Mouse (Mus musculus): ENCODE data around the gene Sept11. TPM values are rescaled to one million over a fixed set of nuclear protein-coding genes. Genes with fewer than 3 reads are reported as not detected.
A peak's percentile ranks its signal among the peaks of the same experiment; 100 is the strongest.

Gene Sept11
- polyA plus RNA-seq, 1 experiment from 2014 or later: 168 TPM

- H3K4me2 ChIP-seq: no peak overlapping the region
- H3K9ac ChIP-seq: no peak overlapping the region
- ATAC-seq (ENCODE audit: borderline replicate concordance, extremely low read depth, low FRiP score, low TSS enrichment): no peak
- no peaks in the 10 kb centered on the region for H3K27me3 ChIP-seq
- H3K4me1 ChIP-seq: peaks cover 67% of the 10 kb centered on the region
- 0 out of 2 replicates have a peak, but pooled peaks cover 3% of the 10 kb centered on the region for H3K36me3 ChIP-seq
- H3K27ac ChIP-seq: 0 out of 2 replicates have a peak overlapping the region, but pooled peaks have one; percentile 0
- H3K9me3 ChIP-seq: no peaks in the 10 kb centered on the region
- 50% methylated on average over 10 of the region's 10 CpGs for WGBS
- H3K4me3 ChIP-seq: no peak overlapping the region
Measured at GRCm38 (mm10) chr5:93133445-93134244, 40.4 kb downstream of the Sept11 start.

GRCm38 (mm10) chr5:93135368-93136107 lies 42.3 kb downstream of the Sept11 start:
- ATAC-seq (ENCODE audit: borderline replicate concordance, extremely low read depth, low FRiP score, low TSS enrichment): no peak
- Histone ChIP-seq H3K9ac (no peak overlapping the region), H3K36me3 (peaks cover 17% of the 10 kb centered on the region; the same call in 1 of the 2 replicates), H3K4me3 (no peak overlapping the region), H3K9me3 (no peaks in the 10 kb centered on the region), H3K27ac (no peak overlapping the region), H3K27me3 (no peaks in the 10 kb centered on the region), H3K4me2 (no peak overlapping the region), H3K4me1 (peaks cover 49% of the 10 kb centered on the region)
- WGBS: 51% methylated on average over 10 of the region's 10 CpGs

DNA sequence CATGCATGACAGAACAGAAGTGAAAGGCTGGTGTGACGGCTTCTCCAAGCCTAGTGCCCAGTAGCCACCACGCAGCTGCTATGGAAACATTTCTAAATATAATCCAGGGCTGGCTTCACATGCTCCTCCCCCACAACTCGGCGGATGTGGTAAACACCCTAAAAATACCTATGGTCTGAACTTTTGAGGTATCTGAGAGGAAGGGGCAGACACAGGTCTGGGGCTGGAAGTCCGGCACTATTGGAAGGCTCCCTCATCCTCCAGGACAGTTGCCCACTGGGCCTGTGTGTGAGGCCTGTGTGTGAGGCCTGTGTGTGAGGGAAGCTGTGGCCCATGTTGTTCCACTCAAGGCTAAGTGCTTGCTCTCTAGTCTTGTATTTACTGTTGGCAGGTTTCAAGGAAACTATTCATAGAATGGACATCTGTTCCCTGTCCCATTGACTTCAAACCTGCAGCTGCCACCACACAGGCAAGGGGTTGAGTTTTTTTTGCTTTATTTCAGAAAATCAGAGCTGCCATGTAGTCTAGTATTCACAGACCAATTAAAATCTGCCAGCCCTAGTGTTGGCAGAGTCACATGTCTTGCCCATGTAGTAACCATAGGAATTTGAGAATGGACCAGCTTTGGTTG lies 43.8 kb downstream of the Sept11 start:
- Histone ChIP-seq H3K27me3 (no peaks in the 10 kb centered on the region), H3K9ac (no peak overlapping the region), H3K36me3 (peaks cover 25% of the 10 kb centered on the region; the same call in 1 of the 2 replicates), H3K9me3 (no peaks in the 10 kb centered on the region), H3K4me3 (no peak overlapping the region), H3K4me1 (peaks cover 38% of the 10 kb centered on the region), H3K4me2 (no peak overlapping the region), H3K27ac (peak overlapping the region; percentile 51)
- 46% methylated on average over 5 of the region's 5 CpGs for WGBS
- peak; percentile 36; the same call in 1 of the 2 replicates for ATAC-seq (ENCODE audit: borderline replicate concordance, extremely low read depth, low FRiP score, low TSS enrichment)

GRCm38 (mm10) chr5:93139350-93139749 lies 46.1 kb downstream of the Sept11 start:
- H3K27ac ChIP-seq: no peak overlapping the region
- no peak for ATAC-seq (ENCODE audit: borderline replicate concordance, extremely low read depth, low FRiP score, low TSS enrichment)
- peaks cover 29% of the 10 kb centered on the region for H3K4me1 ChIP-seq

DNA sequence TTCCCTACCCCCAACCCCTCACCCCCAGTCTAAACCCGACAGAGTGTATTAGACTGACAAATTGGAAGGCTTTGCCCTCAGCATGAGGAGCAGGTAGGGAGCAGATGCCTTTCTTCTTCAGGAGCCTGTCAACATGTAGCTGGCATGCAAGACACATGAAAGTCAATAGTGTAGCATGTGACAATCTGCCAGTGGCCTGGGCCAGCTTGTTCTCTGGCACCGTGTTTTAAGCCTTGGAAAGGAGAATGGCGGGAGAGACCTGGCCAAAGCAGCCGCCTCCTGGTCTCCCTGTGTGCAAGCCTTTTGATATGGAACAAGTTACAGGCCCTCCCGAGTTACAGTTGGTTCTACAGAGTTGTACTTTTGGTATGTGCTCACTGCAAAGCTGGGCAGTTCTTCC lies 47.5 kb downstream of the Sept11 start:
- H3K27ac ChIP-seq: no peak overlapping the region
- 83% methylated on average over 5 of the region's 5 CpGs for WGBS
- no peaks in the 10 kb centered on the region for H3K9me3 ChIP-seq
- peaks cover 35% of the 10 kb centered on the region for H3K4me1 ChIP-seq
- peaks cover 25% of the 10 kb centered on the region; the same call in 1 of the 2 replicates for H3K36me3 ChIP-seq
- no peak overlapping the region for H3K4me3 ChIP-seq
- ATAC-seq (ENCODE audit: borderline replicate concordance, extremely low read depth, low FRiP score, low TSS enrichment): no peak
- H3K27me3 ChIP-seq: no peaks in the 10 kb centered on the region
- H3K4me2 ChIP-seq: no peak overlapping the region
- H3K9ac ChIP-seq: no peak overlapping the region

More at GRCm38 (mm10) chr5:93139350-93139749, 46.1 kb downstream of the Sept11 start:
- peaks cover 25% of the 10 kb centered on the region; the same call in 1 of the 2 replicates for H3K36me3 ChIP-seq
- H3K9me3 ChIP-seq: no peaks in the 10 kb centered on the region
- H3K4me3 ChIP-seq: no peak overlapping the region
- H3K27me3 ChIP-seq: no peaks in the 10 kb centered on the region
- no peak overlapping the region for H3K9ac ChIP-seq
- H3K4me2 ChIP-seq: no peak overlapping the region
- WGBS: 87% methylated on average over 9 of the region's 9 CpGs

DNA sequence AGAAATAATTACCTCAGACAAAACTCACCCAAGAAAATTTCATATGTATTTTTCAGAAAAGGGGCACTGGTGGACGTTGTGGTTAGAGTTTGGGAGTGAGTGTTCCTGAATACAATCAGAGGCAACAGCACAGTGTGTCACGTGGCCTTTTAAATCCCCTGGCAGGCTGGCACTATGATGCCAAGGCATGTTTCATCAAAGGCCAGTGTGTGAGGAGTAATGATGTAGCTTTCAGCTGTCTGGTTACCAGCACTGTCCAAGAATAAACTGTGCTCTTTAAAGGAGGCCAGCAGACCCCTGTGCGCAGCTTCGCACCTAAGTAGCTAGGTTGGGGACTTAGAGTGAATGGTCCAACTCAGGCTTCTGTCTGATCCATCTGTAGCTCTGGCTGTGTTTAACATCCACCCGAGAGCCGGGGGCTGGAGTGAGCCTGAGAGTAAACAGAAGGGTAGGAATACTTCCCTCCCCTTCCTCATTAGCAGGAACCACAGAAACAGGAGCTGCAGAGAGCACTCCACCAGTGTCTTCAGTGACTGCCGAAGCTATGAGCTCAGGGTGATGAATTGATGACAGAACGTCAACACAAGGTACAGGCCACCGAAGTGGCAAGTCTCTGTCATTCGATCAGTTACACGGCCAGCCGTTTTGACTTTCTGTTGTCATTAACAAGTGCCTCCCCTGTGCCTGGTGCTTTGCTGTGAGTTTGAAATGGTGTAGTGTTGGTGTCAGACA lies 50.3 kb downstream of the Sept11 start:
- Histone ChIP-seq H3K4me1 (peaks cover 30% of the 10 kb centered on the region), H3K9me3 (no peaks in the 10 kb centered on the region), H3K4me2 (no peak overlapping the region), H3K27me3 (no peaks in the 10 kb centered on the region), H3K27ac (0 out of 2 replicates have a peak overlapping the region, but pooled peaks have one; percentile 26), H3K36me3 (peaks cover 25% of the 10 kb centered on the region; the same call in 1 of the 2 replicates), H3K9ac (no peak overlapping the region), H3K4me3 (no peak overlapping the region)
- no peak for ATAC-seq (ENCODE audit: borderline replicate concordance, extremely low read depth, low FRiP score, low TSS enrichment)
- 35% methylated on average over 12 of the region's 12 CpGs for WGBS

GRCm38 (mm10) chr5:93144874-93145273 lies 51.6 kb downstream of the Sept11 start:
- H3K4me2 ChIP-seq: no peak overlapping the region
- H3K36me3 ChIP-seq: peaks cover 17% of the 10 kb centered on the region; the same call in 1 of the 2 replicates
- H3K4me1 ChIP-seq: peaks cover 30% of the 10 kb centered on the region
- H3K4me3 ChIP-seq: no peak overlapping the region
- no peaks in the 10 kb centered on the region for H3K9me3 ChIP-seq
- no peak overlapping the region for H3K9ac ChIP-seq
- peak overlapping the region; percentile 26; the same call in 1 of the 2 replicates for H3K27ac ChIP-seq
- no peak for ATAC-seq (ENCODE audit: borderline replicate concordance, extremely low read depth, low FRiP score, low TSS enrichment)
- 24% methylated on average over 5 of the region's 5 CpGs for WGBS
- no peaks in the 10 kb centered on the region for H3K27me3 ChIP-seq

- no peaks in the 10 kb centered on the region for H3K27me3 ChIP-seq
- H3K4me1 ChIP-seq: peaks cover 37% of the 10 kb centered on the region
- no peak overlapping the region for H3K27ac ChIP-seq
- no peak overlapping the region for H3K4me2 ChIP-seq
- no peak for ATAC-seq (ENCODE audit: borderline replicate concordance, extremely low read depth, low FRiP score, low TSS enrichment)
- WGBS: 64% methylated on average over 6 of the region's 6 CpGs
- no peak overlapping the region for H3K9ac ChIP-seq
- peaks cover 15% of the 10 kb centered on the region; the same call in 1 of the 2 replicates for H3K36me3 ChIP-seq
- no peak overlapping the region for H3K4me3 ChIP-seq
- no peaks in the 10 kb centered on the region for H3K9me3 ChIP-seq
Measured at GRCm38 (mm10) chr5:93145504-93145903, 52.3 kb downstream of the Sept11 start.

DNA sequence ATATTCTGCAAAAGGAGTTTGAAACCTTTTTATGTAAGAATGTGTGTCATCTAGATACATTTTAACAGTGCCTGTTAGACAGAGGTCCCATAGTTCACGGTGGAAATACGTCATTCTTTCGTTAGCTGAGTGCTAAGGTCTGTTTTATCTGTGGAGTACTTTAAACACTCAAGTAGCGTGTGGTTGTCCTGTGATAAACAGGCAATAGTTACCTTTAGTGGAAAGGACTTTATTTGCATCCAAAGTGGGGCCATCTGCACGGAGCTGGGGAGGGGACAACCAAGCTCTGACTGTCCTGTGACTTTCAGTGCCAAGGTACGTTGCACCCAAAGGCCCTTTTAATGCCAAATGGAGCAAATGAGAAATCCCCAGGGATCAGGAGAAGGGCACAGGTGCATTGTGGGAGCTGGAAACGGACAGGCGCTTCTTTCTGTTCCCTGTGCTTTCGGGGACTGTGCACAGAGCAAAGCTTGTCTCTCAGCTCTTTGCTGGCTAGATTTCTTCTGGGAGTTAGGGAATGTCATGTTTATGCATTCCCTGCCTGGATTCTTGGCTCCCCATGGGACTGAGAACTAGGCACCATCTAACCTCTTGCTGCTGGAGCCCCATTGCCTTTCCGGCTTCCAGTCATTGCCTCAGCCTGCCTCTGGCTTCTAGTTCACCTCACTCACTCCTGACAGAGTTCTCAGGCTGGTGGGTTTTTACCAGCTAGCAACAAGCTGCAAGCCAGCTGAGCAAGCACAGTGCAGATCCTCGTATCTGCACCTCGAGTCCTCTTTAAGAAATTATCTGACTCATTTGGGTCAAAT lies 56.9 kb downstream of the Sept11 start:
- no peak for ATAC-seq (ENCODE audit: borderline replicate concordance, extremely low read depth, low FRiP score, low TSS enrichment)
- no peaks in the 10 kb centered on the region for H3K27me3 ChIP-seq
- no peak overlapping the region for H3K4me3 ChIP-seq
- H3K36me3 ChIP-seq: peaks cover 15% of the 10 kb centered on the region
- H3K4me2 ChIP-seq: no peak overlapping the region
- peaks cover 47% of the 10 kb centered on the region for H3K4me1 ChIP-seq
- peak overlapping the region; percentile 42 for H3K27ac ChIP-seq
- H3K9me3 ChIP-seq: no peaks in the 10 kb centered on the region
- 54% methylated on average over 12 of the region's 12 CpGs for WGBS
- H3K9ac ChIP-seq: no peak overlapping the region

- no peak for ATAC-seq (ENCODE audit: borderline replicate concordance, extremely low read depth, low FRiP score, low TSS enrichment)
- H3K4me2 ChIP-seq: no peak overlapping the region
- no peaks in the 10 kb centered on the region for H3K9me3 ChIP-seq
- no peak overlapping the region for H3K9ac ChIP-seq
- H3K4me1 ChIP-seq: peaks cover 38% of the 10 kb centered on the region
- H3K4me3 ChIP-seq: no peak overlapping the region
- no peaks in the 10 kb centered on the region for H3K27me3 ChIP-seq
- 39% methylated on average over 6 of the region's 6 CpGs for WGBS
- H3K27ac ChIP-seq: 0 out of 2 replicates have a peak overlapping the region, but pooled peaks have one; percentile 16
- H3K36me3 ChIP-seq: peaks cover 33% of the 10 kb centered on the region
Measured at GRCm38 (mm10) chr5:93151985-93152384, 58.7 kb downstream of the Sept11 start.

All from lung, embryonic 15.5 days (tissue).